Mouse (Mus musculus) erythroblast, embryonic 14.5 days (primary cell): Measurements from ENCODE around the gene Arsg. TPM values are rescaled to one million over a fixed set of nuclear protein-coding genes. Genes with fewer than 3 reads are reported as not detected.

Source experiments
- H3K27me3 ChIP-seq: 2 replicates; pipeline ENCODE4 v1.6.1; 2012; ENCODE audit warnings: inconsistent platforms; ENCODE audit not compliant: control insufficient read depth
- H3K36me3 ChIP-seq: 2 replicates; pipeline ENCODE4 v1.6.1; 2012; ENCODE audit warnings: mild to moderate bottlenecking, inconsistent platforms; ENCODE audit not compliant: control insufficient read depth
- H3K4me1 ChIP-seq: 2 replicates; pipeline ENCODE4 v1.6.1; 2012; ENCODE audit warnings: inconsistent platforms; ENCODE audit not compliant: control insufficient read depth
- H3K4me3 ChIP-seq: replicated peaks from 2 replicates; pipeline ENCODE3; 2012; ENCODE audit warnings: moderate library complexity, mild to moderate bottlenecking, inconsistent platforms
- H3K9me3 ChIP-seq: 2 replicates; pipeline ENCODE4 v1.6.1; 2012; ENCODE audit warnings: low read length, inconsistent platforms, mixed read lengths; ENCODE audit not compliant: control insufficient read depth
- GATA1 ChIP-seq: IDR thresholded peaks from 2 replicates; pipeline ENCODE4 v1.6.1; 2012; ENCODE audit warnings: low read length, inconsistent platforms, mixed read lengths
- TAL1 ChIP-seq: IDR thresholded peaks from 3 replicates; pipeline ENCODE4 v1.6.1; 2012; ENCODE audit warnings: low read length, inconsistent platforms, mixed read lengths
- polyA plus RNA-seq: library from polyadenylated mRNA; stranded (reverse); fragments of >175 nt; gene quantifications from 2 replicates; pipeline ENCODE4 v1.2.3, GENCODE M21; 2012

The Arsg gene
- polyA plus RNA-seq, 1 experiment: 0.09 TPM

DNA sequence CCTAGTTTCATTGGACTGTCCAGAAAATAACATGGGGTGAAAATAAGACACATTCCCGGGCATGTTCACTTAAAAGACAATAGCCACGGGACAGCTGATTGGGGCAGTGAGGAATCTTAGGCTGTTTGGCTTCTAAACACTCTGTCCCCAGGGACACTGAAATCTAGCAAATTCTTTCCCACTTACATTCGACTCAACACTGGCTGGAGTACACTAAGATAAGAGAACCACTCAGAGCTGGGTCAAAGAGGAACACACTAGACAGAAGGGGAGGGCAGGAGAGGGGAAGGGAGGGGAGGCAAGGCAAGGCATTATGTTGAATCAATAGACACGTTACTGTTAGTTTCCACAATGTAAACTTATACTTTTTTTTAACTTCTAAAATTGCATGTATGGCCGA lies 12.6 kb upstream of the Arsg start:
- TF ChIP-seq GATA1 (no peak), TAL1 (no peak)
- Histone ChIP-seq H3K36me3 (peaks cover 100% of the 10 kb centered on the region), H3K4me1 (peaks cover 30% of the 10 kb centered on the region), H3K4me3 (no peak overlapping the region), H3K27me3 (no peaks in the 10 kb centered on the region), H3K9me3 (no peaks in the 10 kb centered on the region)

DNA sequence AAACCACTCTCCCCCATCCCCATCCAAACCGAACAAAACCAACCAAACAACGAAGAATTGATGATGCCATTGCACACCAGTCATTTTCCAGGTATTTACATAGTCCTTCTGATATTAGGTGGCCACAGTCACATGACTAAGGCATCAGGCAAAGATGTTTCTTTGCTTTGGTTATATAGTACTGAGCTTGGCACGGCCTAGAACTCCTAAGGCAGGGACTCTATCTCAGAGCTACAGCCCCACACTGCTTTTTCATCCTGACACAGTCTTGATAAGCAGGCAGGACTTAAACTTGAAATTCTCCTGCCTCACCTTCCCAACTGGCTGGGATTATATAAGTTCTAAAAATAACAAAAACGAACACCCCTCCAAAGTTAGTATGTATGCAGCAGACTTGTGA lies 8.1 kb upstream of the Arsg start:
- peak overlapping the region; percentile 35 for H3K4me3 ChIP-seq
- H3K27me3 ChIP-seq: no peaks in the 10 kb centered on the region
- TF ChIP-seq TAL1 (peak; percentile 52), GATA1 (0 out of 2 replicates have a peak, but pooled peaks have one; percentile 17)
- peaks cover 98% of the 10 kb centered on the region for H3K36me3 ChIP-seq
- H3K4me1 ChIP-seq: peaks cover 69% of the 10 kb centered on the region
- no peaks in the 10 kb centered on the region for H3K9me3 ChIP-seq

- H3K27me3 ChIP-seq: no peaks in the 10 kb centered on the region
- H3K36me3 ChIP-seq: peaks cover 95% of the 10 kb centered on the region
- H3K4me1 ChIP-seq: peaks cover 82% of the 10 kb centered on the region
- TF ChIP-seq TAL1: no peak
- TF ChIP-seq GATA1: no peak
- no peaks in the 10 kb centered on the region for H3K9me3 ChIP-seq
- no peak overlapping the region for H3K4me3 ChIP-seq
Observed at GRCm38 (mm10) chr11:109466987-109467386, 6.2 kb upstream of the Arsg start.

GRCm38 (mm10) chr11:109468133-109468532 lies 5.0 kb upstream of the Arsg start:
- Histone ChIP-seq H3K27me3 (no peaks in the 10 kb centered on the region), H3K36me3 (peaks cover 84% of the 10 kb centered on the region), H3K4me3 (peak overlapping the region; percentile 13), H3K4me1 (peaks cover 72% of the 10 kb centered on the region), H3K9me3 (no peaks in the 10 kb centered on the region)
- no peak for TF ChIP-seq TAL1
- TF ChIP-seq GATA1: no peak

DNA sequence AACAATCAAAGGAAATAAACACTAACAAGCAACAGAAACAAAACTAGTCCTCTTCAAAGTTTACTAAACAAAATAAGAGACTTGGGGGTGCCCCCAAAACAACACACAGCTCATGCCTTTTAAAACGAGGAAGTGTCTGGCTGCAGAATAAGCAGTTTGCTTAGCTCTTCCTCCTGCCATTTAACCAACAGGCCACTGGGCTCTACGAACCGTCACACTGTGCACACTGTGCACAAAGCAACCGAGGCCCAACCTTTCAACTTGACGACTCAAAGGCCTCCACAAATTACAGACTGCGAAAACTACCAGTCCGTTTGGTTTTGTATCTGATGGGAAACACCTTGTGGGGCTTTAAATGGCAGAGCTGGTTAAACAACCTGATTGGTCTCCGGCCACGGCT lies 3.0 kb upstream of the Arsg start:
- H3K4me1 ChIP-seq: peaks cover 77% of the 10 kb centered on the region
- H3K4me3 ChIP-seq: peak overlapping the region; percentile 100
- peaks cover 63% of the 10 kb centered on the region for H3K36me3 ChIP-seq
- H3K9me3 ChIP-seq: no peaks in the 10 kb centered on the region
- H3K27me3 ChIP-seq: no peaks in the 10 kb centered on the region
- TF ChIP-seq GATA1 (no peak), TAL1 (no peak)

GRCm38 (mm10) chr11:109470921-109471861 lies 2.0 kb upstream of the Arsg start:
- peaks cover 54% of the 10 kb centered on the region for H3K36me3 ChIP-seq
- no peaks in the 10 kb centered on the region for H3K9me3 ChIP-seq
- peaks cover 77% of the 10 kb centered on the region for H3K4me1 ChIP-seq
- H3K27me3 ChIP-seq: no peaks in the 10 kb centered on the region
- peak overlapping the region; percentile 100 for H3K4me3 ChIP-seq
- no peak for TF ChIP-seq GATA1
- TF ChIP-seq TAL1: no peak

GRCm38 (mm10) chr11:109472171-109472691 lies 943 bp upstream of the Arsg start:
- peaks cover 80% of the 10 kb centered on the region for H3K4me1 ChIP-seq
- H3K9me3 ChIP-seq: no peaks in the 10 kb centered on the region
- TF ChIP-seq GATA1 (no peak), TAL1 (no peak)

DNA sequence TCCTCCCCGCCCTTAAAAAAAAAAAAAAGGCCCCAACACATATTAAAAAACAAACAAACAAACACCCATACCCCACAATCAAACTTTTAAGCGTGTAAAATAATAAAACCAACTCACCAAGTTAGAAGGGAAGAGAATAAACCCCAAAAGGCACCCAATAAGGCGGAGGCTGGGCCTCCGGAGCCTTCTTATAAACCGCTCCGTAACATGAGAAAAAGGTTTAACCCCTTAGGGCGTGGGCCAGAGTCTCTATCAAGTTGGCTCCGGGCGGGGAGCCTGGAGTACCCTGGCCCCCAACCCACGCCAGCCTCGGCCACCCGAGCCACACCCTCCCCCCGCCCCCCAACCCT lies 378 bp upstream of the Arsg start:
- peaks cover 80% of the 10 kb centered on the region for H3K4me1 ChIP-seq
- no peaks in the 10 kb centered on the region for H3K9me3 ChIP-seq

More at GRCm38 (mm10) chr11:109472171-109472691, 943 bp upstream of the Arsg start:
- H3K4me3 ChIP-seq: peak overlapping the region; percentile 100
- H3K27me3 ChIP-seq: no peaks in the 10 kb centered on the region
- H3K36me3 ChIP-seq: peaks cover 44% of the 10 kb centered on the region

GRCm38 (mm10) chr11:109474086-109474742 lies 1.0 kb downstream of the Arsg start:
- H3K9me3 ChIP-seq: no peaks in the 10 kb centered on the region
- H3K4me1 ChIP-seq: peaks cover 72% of the 10 kb centered on the region
- H3K36me3 ChIP-seq: peaks cover 24% of the 10 kb centered on the region
- TF ChIP-seq GATA1 (no peak), TAL1 (no peak)
- no peaks in the 10 kb centered on the region for H3K27me3 ChIP-seq
- peak overlapping the region; percentile 100 for H3K4me3 ChIP-seq

More for the DNA sequence above, 378 bp upstream of the Arsg start:
- H3K27me3 ChIP-seq: no peaks in the 10 kb centered on the region
- peaks cover 39% of the 10 kb centered on the region for H3K36me3 ChIP-seq
- H3K4me3 ChIP-seq: peak overlapping the region; percentile 100
- TF ChIP-seq TAL1 (no peak), GATA1 (no peak)
